Mouse (Mus musculus): ENCODE data around the gene Ric3.

DNA sequence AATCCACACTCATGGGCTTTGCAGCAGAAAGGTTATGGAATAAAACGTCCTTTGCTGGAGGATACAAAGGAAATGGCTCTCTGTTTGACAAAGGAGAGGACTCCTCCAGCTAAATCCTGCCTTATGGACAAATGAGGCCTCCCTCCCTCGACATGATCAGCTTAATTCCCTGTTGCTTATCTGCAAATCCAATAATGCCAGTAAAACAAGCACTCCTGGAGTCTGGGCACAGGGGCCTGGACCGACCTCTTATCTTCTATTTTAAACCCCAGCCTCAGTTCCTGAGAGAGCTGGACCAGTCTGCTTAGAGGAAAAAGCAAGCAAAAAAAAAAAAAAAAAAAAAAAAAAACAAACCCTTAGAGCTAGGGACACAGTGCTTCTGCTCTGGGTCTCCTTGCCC lies 79.5 kb downstream of the Ric3 start:
- TF ChIP-seq CTCF (IDR thresholded peaks at IDR 0.05) (no peak), EP300 (IDR thresholded peaks at IDR 0.05) (no peak)
